Mouse (Mus musculus) kidney, embryonic 14.5 days (tissue): Measurements from ENCODE around the gene Cdcp2. TPM values are rescaled to one million over a fixed set of nuclear protein-coding genes. Genes with fewer than 3 reads are reported as not detected.

Source experiments
- ATAC-seq: fragments of 200-750 bp; cut with Nextera tagmentation; 2 replicates; pipeline ENCODE4 v1.8.0; 2017; ENCODE audit warnings: moderate number of reproducible peaks, mild to moderate bottlenecking, moderate TSS enrichment, moderate library complexity; ENCODE audit not compliant: low FRiP score, low TSS enrichment
- H3K27ac ChIP-seq: fragments of 300-500 bp; sonication (generic); 2 replicates; pipeline ENCODE4 v1.5.1; 2014; ENCODE audit warnings: low read depth, mild to moderate bottlenecking, low read length, moderate library complexity, mixed read lengths
- H3K27me3 ChIP-seq: fragments of 300-500 bp; sonication (generic); 2 replicates; pipeline ENCODE4 v1.6.1; 2014; ENCODE audit warnings: mild to moderate bottlenecking, low read length; ENCODE audit not compliant: control insufficient read depth, insufficient read depth
- H3K36me3 ChIP-seq: fragments of 300-500 bp; sonication (generic); 2 replicates; pipeline ENCODE4 v1.6.1; 2014; ENCODE audit warnings: low read length, mixed read lengths; ENCODE audit not compliant: control insufficient read depth, insufficient read depth
- H3K4me1 ChIP-seq: fragments of 300-500 bp; sonication (generic); 2 replicates; pipeline ENCODE4 v1.6.1; 2014; ENCODE audit warnings: low read length, mixed read lengths; ENCODE audit not compliant: control insufficient read depth, insufficient read depth
- H3K4me2 ChIP-seq: fragments of 300-500 bp; sonication (generic); replicated peaks from 2 replicates; pipeline ENCODE4 v1.6.1; 2014; ENCODE audit warnings: low read depth, mild to moderate bottlenecking, low read length
- H3K4me3 ChIP-seq: fragments of 300-500 bp; sonication (generic); 2 replicates; pipeline ENCODE4 v1.5.1; 2014; ENCODE audit warnings: mild to moderate bottlenecking, low read length
- H3K9ac ChIP-seq: fragments of 300-500 bp; sonication (generic); 2 replicates; pipeline ENCODE4 v1.6.1; 2014; ENCODE audit warnings: low read depth, mild to moderate bottlenecking, low read length, moderate library complexity
- H3K9me3 ChIP-seq: fragments of 300-500 bp; sonication (generic); 2 replicates; pipeline ENCODE4 v1.6.1; 2016; ENCODE audit warnings: low read length; ENCODE audit not compliant: control insufficient read depth
- WGBS: fragments of 180-500 bp; shearing (Covaris S2); extraction: QIAGEN DNeasy Blood & Tissue Kit; methylation state at CpG from one replicate; pipeline ENCODE4 v1.1.7; 2014; 5-methylcytosine and 5-hydroxymethylcytosine counted together
- polyA plus RNA-seq: library from polyadenylated mRNA; unstranded; fragments of >200 nt; fragmentation: Nextera tagmentation; extraction: Ambion mirVana; gene quantifications from 2 replicates; pipeline ENCODE4 v1.2.1, GENCODE M21; 2014

Gene Cdcp2
- polyA plus RNA-seq, 1 experiment from 2014 or later: 0.12 TPM

GRCm38 (mm10) chr4:107159166-107159773 is 62.6 kb downstream of the Cdcp2 start:
- WGBS: 70% methylated on average over 11 of the region's 11 CpGs

DNA sequence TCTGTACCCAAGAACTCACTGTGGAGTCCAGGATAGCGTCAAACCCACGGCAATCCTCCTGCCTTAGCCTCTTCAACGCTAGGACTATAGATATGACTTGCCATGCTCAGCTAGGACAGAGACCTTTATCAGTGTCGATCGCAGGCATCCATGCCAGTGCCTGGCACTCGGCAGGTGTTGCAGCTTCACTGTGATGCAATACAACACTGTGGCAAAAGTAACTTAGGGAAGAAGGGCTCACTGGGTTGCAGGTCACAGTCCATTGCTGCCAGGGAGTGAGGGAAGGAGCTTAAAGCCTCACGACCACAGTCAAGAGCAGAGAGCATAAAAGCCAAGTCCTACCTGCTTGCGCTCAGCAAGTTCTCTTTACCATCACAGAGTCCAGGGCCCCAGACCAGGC is 63.5 kb downstream of the Cdcp2 start:
- H3K9ac ChIP-seq: no peak overlapping the region
- 89% methylated on average over 8 of the region's 8 CpGs for WGBS
- no peak overlapping the region for H3K4me2 ChIP-seq
- 0 out of 2 replicates have a peak, but pooled peaks cover 5% of the 10 kb centered on the region for H3K4me1 ChIP-seq
- ATAC-seq: no peak
- no peak overlapping the region for H3K4me3 ChIP-seq
- no peak overlapping the region for H3K27ac ChIP-seq
- H3K36me3 ChIP-seq: peaks cover 17% of the 10 kb centered on the region
- no peaks in the 10 kb centered on the region for H3K27me3 ChIP-seq
- H3K9me3 ChIP-seq: no peaks in the 10 kb centered on the region

More at GRCm38 (mm10) chr4:107159166-107159773, 62.6 kb downstream of the Cdcp2 start:
- Histone ChIP-seq H3K9me3 (no peaks in the 10 kb centered on the region), H3K36me3 (peaks cover 17% of the 10 kb centered on the region), H3K27me3 (no peaks in the 10 kb centered on the region), H3K27ac (no peak overlapping the region), H3K4me1 (0 out of 2 replicates have a peak, but pooled peaks cover 5% of the 10 kb centered on the region), H3K4me2 (no peak overlapping the region), H3K4me3 (no peak overlapping the region), H3K9ac (no peak overlapping the region)
- no peak for ATAC-seq

Other genes starting within 250 kb of the Cdcp2 start
- gene Ssbp3, start 186.2 kb upstream of the Cdcp2 start, polyA plus RNA-seq: 81.5 and 118 TPM in 2 replicates
- gene Mrpl37, start 30.0 kb upstream of the Cdcp2 start, polyA plus RNA-seq: 108 and 125 TPM in 2 replicates
- 5.5 and 7.7 TPM in 2 replicates for gene Cyb5rl, start 29.9 kb upstream of the Cdcp2 start, polyA plus RNA-seq
- 345 and 420 TPM in 2 replicates for gene Tmem59, start 81.5 kb downstream of the Cdcp2 start, polyA plus RNA-seq
- 31.7 and 39.3 TPM in 2 replicates for gene Tceanc2, start 82.2 kb downstream of the Cdcp2 start, polyA plus RNA-seq
- not detected in 2 replicates for gene Ldlrad1, start 112.3 kb downstream of the Cdcp2 start, polyA plus RNA-seq
- gene Lrrc42, start 156.6 kb downstream of the Cdcp2 start, polyA plus RNA-seq: 101 and 113 TPM in 2 replicates
- gene Hspb11, start 156.7 kb downstream of the Cdcp2 start, polyA plus RNA-seq: 39.6 and 56.6 TPM in 2 replicates
- 0.38 TPM in 1 of 2 replicates, not detected in the other for gene Dio1, start 210.3 kb downstream of the Cdcp2 start, polyA plus RNA-seq
- 44.6 and 51.4 TPM in 2 replicates for gene Yipf1, start 217.5 kb downstream of the Cdcp2 start, polyA plus RNA-seq